Mouse (Mus musculus): ENCODE data around the gene Tnxb.

DNA sequence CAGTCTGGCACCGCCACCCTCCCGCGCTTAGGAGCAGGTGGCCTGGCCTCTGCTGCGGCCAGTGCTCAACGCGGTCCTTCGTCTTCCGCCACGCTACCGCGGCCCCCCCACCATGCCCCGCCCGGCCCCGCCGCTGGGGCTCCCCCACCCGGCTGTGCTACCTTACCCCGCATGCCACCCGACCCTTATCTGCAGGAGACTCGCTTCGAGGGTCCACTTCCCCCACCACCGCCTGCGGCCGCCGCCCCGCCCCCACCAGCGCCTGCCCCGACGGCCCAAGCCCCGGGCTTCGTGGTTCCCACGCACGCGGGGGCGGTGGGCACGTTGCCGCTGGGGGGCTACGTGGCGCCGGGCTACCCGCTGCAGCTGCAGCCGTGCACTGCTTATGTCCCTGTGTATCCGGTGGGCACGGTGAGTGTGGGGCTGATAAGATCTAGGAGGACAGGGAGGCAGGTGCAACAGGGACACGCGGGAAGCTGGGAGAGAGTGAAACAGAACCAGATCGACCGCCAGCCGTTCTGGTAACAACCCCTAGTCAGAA, 39.5 kb upstream of the Tnxb start:
- TF ChIP-seq HCFC1 (IDR thresholded peaks at IDR 0.05; ENCODE audit: borderline replicate concordance, insufficient read depth, low read length) (no peak), MAFK (IDR thresholded peaks at IDR 0.05; ENCODE audit: insufficient read depth, low read depth, low read length) (no peak), CHD2 (IDR thresholded peaks at IDR 0.05; ENCODE audit: low read depth, low read length) (no peak), ZNF384 (IDR thresholded peaks at IDR 0.05; ENCODE audit: low read depth, low read length) (no peak), ZC3H11A (IDR thresholded peaks at IDR 0.05; ENCODE audit: borderline replicate concordance, low read depth, low read length) (no peak)
